ENCODE assay signal across 18 mouse cellular contexts in genomic region chr2:35687557-35688070, GRCm38 (mm10).
A peak's percentile ranks its signal among the peaks of the same experiment; 100 is the strongest.
DNase-seq lines count a peak whose midpoint lies in the region; ATAC-seq and TF ChIP-seq lines count a peak whose summit lies in the region.
"Had no signal": no experiment of that assay in that cellular context is flagged by ENCODE, and none has a peak within 500 bp of the region (broad histone marks: within the 10 kb centered on the region; RNA-seq: fewer than 3 reads in every experiment).

No protein-coding gene starts in this region.

- DNase-seq in heart, embryonic 10.5 days (ENCODE audit: low spot score), result no peak
- DNase-seq in heart, postnatal 36 days, result no peak
- peak; percentile 43 for DNase-seq in kidney, adult 2 months
- no peak for DNase-seq in kidney, postnatal 14 days
- DNase-seq in NIH3T3 (ENCODE audit: low read depth), result peak; percentile 17
- DNase-seq: adrenal gland, postnatal 14 days; kidney, postnatal 10 days; layer of hippocampus, adult 9-11 months; liver; thymus, postnatal 14 days had no signal

- ATAC-seq in intestine, embryonic 16.5 days, result no peak
- no peak for ATAC-seq in midbrain, embryonic 15.5 days (replicated peaks)
- no peak for ATAC-seq in midbrain, embryonic 16.5 days
- ATAC-seq: forebrain, embryonic 16.5 days; hindbrain, embryonic 16.5 days had no signal

- TF ChIP-seq CTCF in kidney, adult 2 months (conservative IDR thresholded peaks at IDR 0.05; ENCODE audit: insufficient read depth, insufficient read length, low read depth, low read length), result no peak

- TF ChIP-seq POLR2A in kidney, adult 2 months (IDR thresholded peaks at IDR 0.05; ENCODE audit: low read depth, low read length), result no peak

- no peak overlapping the region for H3K4me3 ChIP-seq in heart, embryonic 10.5 days
- no peak overlapping the region for H3K4me3 ChIP-seq in kidney, adult 2 months (ENCODE audit: insufficient read depth, low read depth, low read length)
- H3K4me3 ChIP-seq in intestine, embryonic 16.5 days (ENCODE audit: low read length), result no peak overlapping the region
- H3K4me3 ChIP-seq in midbrain, embryonic 15.5 days, result no peak overlapping the region
- no peak overlapping the region for H3K4me3 ChIP-seq in midbrain, embryonic 16.5 days (ENCODE audit: low read depth, low read length)
- H3K4me3 ChIP-seq: lung, embryonic 15.5 days; megakaryocyte, embryonic 14.5 days had no signal

- intact Hi-C loops in heart, postnatal 36 days (cut with DNase I), result no loop called here

- WGBS in heart, embryonic 10.5 days, result 78% methylated on average over 5 of the region's 5 CpGs
- 52% methylated on average over 5 of the region's 5 CpGs for WGBS in kidney, adult 2 months
- WGBS in intestine, embryonic 16.5 days, result 69% methylated on average over 5 of the region's 5 CpGs
- WGBS in midbrain, embryonic 15.5 days, result 80% methylated on average over 5 of the region's 5 CpGs
- 74% methylated on average over 5 of the region's 5 CpGs for WGBS in midbrain, embryonic 16.5 days

- H3K9ac ChIP-seq in intestine, embryonic 16.5 days (ENCODE audit: low read depth, low read length), result no peak overlapping the region; the same call in 1 of the 2 replicates
- no peak overlapping the region for H3K9ac ChIP-seq in midbrain, embryonic 15.5 days
- no peak overlapping the region for H3K9ac ChIP-seq in midbrain, embryonic 16.5 days (ENCODE audit: low read depth, low read length)
- H3K9ac ChIP-seq: lung, embryonic 15.5 days had no signal

- peak overlapping the region; percentile 82 for H3K27ac ChIP-seq in heart, embryonic 10.5 days
- no peak overlapping the region for H3K27ac ChIP-seq in kidney, adult 2 months (ENCODE audit: insufficient read depth, low read depth, low read length)
- peak overlapping the region; percentile 40 for H3K27ac ChIP-seq in intestine, embryonic 16.5 days (ENCODE audit: low read length)
- H3K27ac ChIP-seq in midbrain, embryonic 15.5 days, result no peak overlapping the region
- no peak overlapping the region for H3K27ac ChIP-seq in midbrain, embryonic 16.5 days (ENCODE audit: low read length)
- H3K27ac ChIP-seq: lung, embryonic 15.5 days had no signal

- H3K4me1 ChIP-seq in heart, embryonic 10.5 days, result peaks cover 100% of the 10 kb centered on the region
- H3K4me1 ChIP-seq in kidney, adult 2 months (ENCODE audit: control insufficient read depth, insufficient read depth, low read length), result peaks cover 45% of the 10 kb centered on the region
- peaks cover 74% of the 10 kb centered on the region for H3K4me1 ChIP-seq in intestine, embryonic 16.5 days (ENCODE audit: control insufficient read depth, insufficient read depth, low read length)
- H3K4me1 ChIP-seq in midbrain, embryonic 15.5 days, result peaks cover 80% of the 10 kb centered on the region
- H3K4me1 ChIP-seq in midbrain, embryonic 16.5 days (ENCODE audit: control insufficient read depth, insufficient read depth, low read length), result peaks cover 52% of the 10 kb centered on the region

- no peaks in the 10 kb centered on the region for H3K9me3 ChIP-seq in heart, embryonic 10.5 days
- H3K9me3 ChIP-seq in intestine, embryonic 16.5 days (ENCODE audit: control insufficient read depth, low read length), result no peaks in the 10 kb centered on the region
- H3K9me3 ChIP-seq in midbrain, embryonic 15.5 days, result no peaks in the 10 kb centered on the region
- H3K9me3 ChIP-seq in midbrain, embryonic 16.5 days (replicated peaks; ENCODE audit: control insufficient read depth, low read length, poor library complexity, severe bottlenecking), result no peaks in the 10 kb centered on the region
- H3K9me3 ChIP-seq: G1E; lung, embryonic 15.5 days; megakaryocyte, embryonic 14.5 days had no signal

- no peak overlapping the region for H3K4me2 ChIP-seq in intestine, embryonic 16.5 days (ENCODE audit: low read depth, low read length)
- no peak overlapping the region for H3K4me2 ChIP-seq in midbrain, embryonic 15.5 days
- no peak overlapping the region for H3K4me2 ChIP-seq in midbrain, embryonic 16.5 days (ENCODE audit: low read length)
- H3K4me2 ChIP-seq: lung, embryonic 15.5 days had no signal

- H3K36me3 ChIP-seq in heart, embryonic 10.5 days, result no peaks in the 10 kb centered on the region
- H3K36me3 ChIP-seq in kidney, adult 2 months (ENCODE audit: control insufficient read depth, insufficient read depth, low read length), result no peaks in the 10 kb centered on the region
- H3K36me3 ChIP-seq in intestine, embryonic 16.5 days (ENCODE audit: control insufficient read depth, insufficient read depth, low read length), result no peaks in the 10 kb centered on the region
- no peaks in the 10 kb centered on the region for H3K36me3 ChIP-seq in midbrain, embryonic 15.5 days (replicated peaks)
- no peaks in the 10 kb centered on the region for H3K36me3 ChIP-seq in midbrain, embryonic 16.5 days (ENCODE audit: control insufficient read depth, insufficient read depth, low read length)
- H3K36me3 ChIP-seq: G1E; lung, embryonic 15.5 days had no signal

- H3K27me3 ChIP-seq in heart, embryonic 10.5 days (ENCODE audit: insufficient read depth, poor library complexity, severe bottlenecking), result no peaks in the 10 kb centered on the region
- no peaks in the 10 kb centered on the region for H3K27me3 ChIP-seq in kidney, adult 2 months (replicated peaks; ENCODE audit: control insufficient read depth, insufficient read depth, low read length)
- H3K27me3 ChIP-seq in intestine, embryonic 16.5 days (replicated peaks; ENCODE audit: control insufficient read depth, insufficient read depth, low read length), result no peaks in the 10 kb centered on the region
- H3K27me3 ChIP-seq in midbrain, embryonic 15.5 days (replicated peaks), result no peaks in the 10 kb centered on the region
- no peaks in the 10 kb centered on the region for H3K27me3 ChIP-seq in midbrain, embryonic 16.5 days (ENCODE audit: control insufficient read depth, insufficient read depth, low read depth, low read length)
- H3K27me3 ChIP-seq: lung, embryonic 15.5 days had no signal

Comparison
In these comparisons a context has a peak if more than half of its experiments do, and no peak if none do; other contexts are left out.
1. DNase-seq: peak in kidney, adult 2 months (single experiment) and NIH3T3 (single experiment); none in heart, embryonic 10.5 days (single experiment), heart, postnatal 36 days (0 of 2) and kidney, postnatal 14 days (single experiment).
2. H3K27ac ChIP-seq: peak in heart, embryonic 10.5 days (single experiment) and intestine, embryonic 16.5 days (single experiment); none in kidney, adult 2 months (single experiment), midbrain, embryonic 15.5 days (single experiment) and midbrain, embryonic 16.5 days (single experiment).